Mouse (Mus musculus): ENCODE measurements around the gene Ccr4. TPM values are rescaled to one million over a fixed set of nuclear protein-coding genes. Genes with fewer than 3 reads are reported as not detected.

Ccr4 gene
- 0.19 to 0.43 TPM (median 0.38 TPM) in 3 replicates for total RNA-seq (2017)

- ATAC-seq (replicated peaks; ENCODE audit: insufficient number of reproducible peaks, low FRiP score, low TSS enrichment, poor library complexity, severe bottlenecking) = no peak
Observed at GRCm38 (mm10) chr9:114504816-114505215, at the start of gene Ccr4. Gene Ccr4, minus strand, starts transcription at chr9:114504916.

DNA sequence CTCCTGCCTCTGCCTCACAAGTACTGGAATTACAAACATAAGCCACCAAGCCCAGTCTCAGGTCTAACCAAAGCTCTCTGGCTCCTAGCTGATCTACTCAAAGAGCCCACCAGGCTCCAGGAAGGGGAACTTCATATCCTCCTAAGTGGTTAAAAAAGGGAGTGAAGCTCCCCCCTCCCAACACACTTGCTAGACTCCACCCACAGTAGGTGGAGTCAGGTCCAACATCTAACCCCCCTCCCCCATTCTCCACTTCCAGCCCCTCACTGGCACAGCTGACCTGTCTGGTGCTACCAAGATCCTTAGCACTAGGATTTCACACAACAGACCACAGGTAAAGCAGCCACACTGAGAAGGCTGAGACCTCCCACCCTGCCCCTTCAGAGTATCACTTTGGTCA lies 49.1 kb upstream of the Ccr4 start:
- ATAC-seq (replicated peaks; ENCODE audit: insufficient number of reproducible peaks, low FRiP score, low TSS enrichment, poor library complexity, severe bottlenecking) = no peak

- no peak for ATAC-seq (replicated peaks; ENCODE audit: insufficient number of reproducible peaks, low FRiP score, low TSS enrichment, poor library complexity, severe bottlenecking)
Observed at GRCm38 (mm10) chr9:114550033-114550432, 45.3 kb upstream of the Ccr4 start.

DNA sequence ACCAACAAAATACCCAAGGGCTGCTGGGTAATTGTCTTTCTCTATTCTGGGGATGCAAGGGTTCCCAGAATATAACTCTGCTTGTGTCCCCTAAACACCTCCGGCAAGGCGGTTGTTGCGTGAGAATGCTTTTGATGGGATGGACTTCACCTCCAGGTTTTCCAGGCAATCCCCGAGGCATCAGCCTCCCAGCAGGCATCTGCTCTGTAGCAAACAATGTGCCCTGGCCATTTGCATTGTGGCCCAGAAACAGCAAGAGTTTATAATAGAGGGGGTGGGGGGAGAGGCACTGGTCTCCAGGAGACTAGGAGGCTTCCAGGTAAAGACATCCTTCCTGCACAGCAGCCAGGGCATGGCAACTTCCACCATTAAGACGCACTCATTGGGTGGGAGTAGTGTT lies 44.4 kb upstream of the Ccr4 start:
- no peak for ATAC-seq (replicated peaks; ENCODE audit: insufficient number of reproducible peaks, low FRiP score, low TSS enrichment, poor library complexity, severe bottlenecking)

- ATAC-seq (replicated peaks; ENCODE audit: insufficient number of reproducible peaks, low FRiP score, low TSS enrichment, poor library complexity, severe bottlenecking) = no peak
Observed at GRCm38 (mm10) chr9:114548496-114548895, 43.8 kb upstream of the Ccr4 start.

- no peak for ATAC-seq (replicated peaks; ENCODE audit: insufficient number of reproducible peaks, low FRiP score, low TSS enrichment, poor library complexity, severe bottlenecking)
Observed at GRCm38 (mm10) chr9:114547643-114548077, 42.9 kb upstream of the Ccr4 start.

DNA sequence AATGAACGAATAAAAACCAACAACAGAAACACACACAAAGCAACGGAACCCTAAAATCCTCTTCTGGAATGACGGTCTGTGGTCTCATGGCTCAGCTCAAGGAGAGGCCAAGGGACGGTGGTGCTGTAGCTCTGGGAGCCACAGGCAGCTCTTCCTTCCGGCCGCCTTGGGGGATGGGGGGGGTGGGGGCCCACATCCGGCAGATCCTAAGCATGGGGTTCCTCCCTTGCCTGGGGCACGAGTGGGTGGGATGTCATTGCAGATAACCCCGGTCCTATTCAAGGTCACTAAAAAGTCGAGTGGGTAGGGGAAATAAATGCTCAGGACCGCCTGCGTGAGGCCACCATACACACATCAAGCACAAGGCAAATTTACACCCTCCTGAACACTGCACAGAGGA lies 42.0 kb upstream of the Ccr4 start:
- no peak for ATAC-seq (replicated peaks; ENCODE audit: insufficient number of reproducible peaks, low FRiP score, low TSS enrichment, poor library complexity, severe bottlenecking)

DNA sequence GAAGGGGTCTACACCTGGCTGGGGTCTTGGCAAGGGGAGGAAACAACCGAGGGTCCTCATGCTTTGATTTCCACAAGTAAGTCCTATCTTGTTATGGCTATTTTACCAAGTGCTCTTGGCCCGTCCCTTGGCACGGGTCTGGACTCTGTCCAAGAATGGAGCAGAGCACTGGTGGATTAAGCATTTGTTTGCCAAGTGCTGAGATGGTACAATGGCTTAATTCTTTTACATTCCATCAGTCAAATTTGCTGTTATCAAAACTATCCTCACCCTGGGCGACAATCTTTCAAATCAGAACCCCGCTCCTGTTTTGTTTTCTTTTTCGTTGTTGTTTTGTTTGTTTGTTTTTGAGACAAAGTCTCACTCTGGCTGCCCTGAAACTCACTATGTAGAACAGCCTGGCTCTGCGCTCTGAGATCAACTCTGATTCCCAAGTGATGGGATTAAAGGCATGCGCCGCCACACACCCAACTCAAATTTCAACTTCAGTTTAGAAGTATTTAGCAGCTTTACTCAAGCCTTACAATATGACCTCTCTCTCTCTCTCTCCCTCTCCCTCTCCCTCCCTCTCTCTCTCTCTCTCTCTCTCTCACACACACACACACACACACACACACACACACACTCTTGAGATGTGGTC lies 40.2 kb upstream of the Ccr4 start:
- no peak for ATAC-seq (replicated peaks; ENCODE audit: insufficient number of reproducible peaks, low FRiP score, low TSS enrichment, poor library complexity, severe bottlenecking)

GRCm38 (mm10) chr9:114543882-114544753 lies 39.4 kb upstream of the Ccr4 start:
- no peak for ATAC-seq (replicated peaks; ENCODE audit: insufficient number of reproducible peaks, low FRiP score, low TSS enrichment, poor library complexity, severe bottlenecking)

DNA sequence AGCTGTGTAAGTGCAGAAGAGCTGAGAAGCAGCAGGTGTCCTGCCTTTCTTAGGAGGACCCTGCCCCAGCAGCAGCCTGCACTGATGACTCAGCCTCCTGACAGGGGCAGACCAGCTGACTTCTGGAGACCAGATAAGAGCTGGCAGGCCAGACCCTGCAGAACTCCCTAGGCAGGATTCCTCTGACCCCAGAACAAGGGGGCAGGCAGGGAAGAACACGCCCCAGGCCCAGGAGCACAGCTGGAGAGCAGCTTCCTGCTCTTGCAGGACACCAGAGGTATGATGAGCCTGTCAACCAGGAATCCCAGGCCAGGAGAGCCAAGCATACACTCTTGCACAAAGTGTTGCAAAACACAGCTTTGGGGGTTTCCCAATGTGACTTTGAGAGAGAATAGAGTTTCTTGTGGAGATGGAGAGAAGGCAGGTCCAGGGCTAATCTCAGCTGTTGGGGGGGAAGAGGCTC lies 36.6 kb upstream of the Ccr4 start:
- no peak for ATAC-seq (replicated peaks; ENCODE audit: insufficient number of reproducible peaks, low FRiP score, low TSS enrichment, poor library complexity, severe bottlenecking)

DNA sequence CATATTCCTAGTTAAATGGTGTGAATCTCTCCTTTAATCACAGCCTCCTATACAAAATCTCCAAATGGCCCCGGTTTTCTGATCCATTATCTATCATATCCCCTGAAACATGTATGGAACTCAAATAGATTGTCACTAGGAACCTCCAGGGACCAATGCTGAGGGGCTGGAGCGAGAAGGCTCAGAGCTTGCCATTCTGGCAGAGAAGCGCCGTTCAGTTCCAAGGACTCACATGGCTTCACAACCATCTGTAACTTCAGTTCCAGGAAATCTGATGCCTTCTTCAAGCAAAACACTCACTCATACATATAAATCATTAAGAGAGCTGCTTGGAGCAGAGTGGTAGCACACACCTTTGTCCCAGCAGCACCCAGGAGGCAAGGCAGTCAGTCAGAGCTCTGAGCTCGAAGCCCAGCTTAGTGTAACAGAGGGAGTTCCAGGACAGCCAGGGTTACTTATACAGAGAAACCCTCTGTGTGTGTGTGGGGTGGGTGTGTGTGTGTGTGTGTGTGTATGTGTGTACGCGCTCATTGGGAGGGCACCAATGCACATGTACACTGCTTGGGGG lies 34.4 kb upstream of the Ccr4 start:
- no peak for ATAC-seq (replicated peaks; ENCODE audit: insufficient number of reproducible peaks, low FRiP score, low TSS enrichment, poor library complexity, severe bottlenecking)

DNA sequence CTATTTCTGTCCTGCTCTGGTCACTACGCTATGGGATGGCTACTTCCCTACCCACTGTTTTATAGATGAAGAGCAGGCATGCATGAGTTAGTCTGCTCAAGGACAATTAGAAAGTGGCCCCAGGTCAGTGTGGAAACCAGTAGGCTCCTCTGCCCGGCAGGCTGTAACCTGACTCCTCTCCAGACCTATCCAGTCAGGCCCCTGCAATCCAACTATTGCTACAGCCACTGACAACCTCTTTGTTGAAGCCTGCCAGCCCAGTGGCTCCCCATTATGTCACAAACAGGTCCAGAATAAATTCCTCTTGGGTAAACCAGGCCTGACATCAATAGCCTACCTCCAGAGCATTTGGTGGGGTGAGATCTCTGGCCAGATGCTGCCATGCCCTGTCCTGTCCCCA lies 31.9 kb upstream of the Ccr4 start:
- ATAC-seq (replicated peaks; ENCODE audit: insufficient number of reproducible peaks, low FRiP score, low TSS enrichment, poor library complexity, severe bottlenecking) = no peak

- ATAC-seq (replicated peaks; ENCODE audit: insufficient number of reproducible peaks, low FRiP score, low TSS enrichment, poor library complexity, severe bottlenecking) = no peak
Observed at GRCm38 (mm10) chr9:114534747-114535517, 30.2 kb upstream of the Ccr4 start.

DNA sequence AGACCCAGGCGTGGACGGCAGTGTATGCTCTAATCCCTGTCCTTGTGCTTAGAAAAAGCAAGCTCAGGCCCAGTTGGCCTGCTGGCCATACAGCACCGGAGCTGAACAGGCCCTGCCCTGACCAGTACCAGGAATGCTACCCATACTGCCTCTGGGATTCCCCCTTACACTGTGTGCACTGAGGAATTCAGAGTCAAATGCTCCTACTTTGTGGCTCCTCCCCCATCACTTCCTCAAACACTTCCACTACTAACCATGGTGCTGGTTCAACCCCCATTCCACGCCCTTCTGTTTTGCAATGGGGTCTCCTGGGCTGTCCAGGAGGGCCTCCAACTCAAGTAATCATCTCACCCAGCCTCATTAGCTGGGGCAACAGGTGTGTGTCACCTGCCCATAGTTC lies 29.1 kb upstream of the Ccr4 start:
- no peak for ATAC-seq (replicated peaks; ENCODE audit: insufficient number of reproducible peaks, low FRiP score, low TSS enrichment, poor library complexity, severe bottlenecking)

- ATAC-seq (replicated peaks; ENCODE audit: insufficient number of reproducible peaks, low FRiP score, low TSS enrichment, poor library complexity, severe bottlenecking) = no peak
Observed at GRCm38 (mm10) chr9:114531276-114531675, 26.6 kb upstream of the Ccr4 start.

DNA sequence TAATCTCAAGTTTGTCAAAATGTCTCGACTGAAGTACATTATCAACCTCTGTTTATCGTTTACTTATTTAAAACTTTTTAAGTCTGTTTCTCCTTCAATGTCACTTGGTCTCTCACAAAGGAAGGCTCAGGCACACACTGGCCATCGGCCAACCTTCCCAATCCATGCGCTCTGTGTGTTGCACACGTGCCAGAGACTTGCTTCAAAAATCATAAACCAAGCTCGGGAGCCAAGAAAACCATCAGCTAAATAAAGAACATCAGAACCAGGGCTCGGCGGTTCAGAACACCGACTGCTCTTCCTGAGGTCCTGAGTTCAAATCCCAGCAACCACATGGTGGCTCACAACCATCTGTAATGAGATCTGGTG lies 23.9 kb upstream of the Ccr4 start:
- no peak for ATAC-seq (replicated peaks; ENCODE audit: insufficient number of reproducible peaks, low FRiP score, low TSS enrichment, poor library complexity, severe bottlenecking)

GRCm38 (mm10) chr9:114527992-114528679 lies 23.4 kb upstream of the Ccr4 start:
- ATAC-seq (replicated peaks; ENCODE audit: insufficient number of reproducible peaks, low FRiP score, low TSS enrichment, poor library complexity, severe bottlenecking) = no peak

DNA sequence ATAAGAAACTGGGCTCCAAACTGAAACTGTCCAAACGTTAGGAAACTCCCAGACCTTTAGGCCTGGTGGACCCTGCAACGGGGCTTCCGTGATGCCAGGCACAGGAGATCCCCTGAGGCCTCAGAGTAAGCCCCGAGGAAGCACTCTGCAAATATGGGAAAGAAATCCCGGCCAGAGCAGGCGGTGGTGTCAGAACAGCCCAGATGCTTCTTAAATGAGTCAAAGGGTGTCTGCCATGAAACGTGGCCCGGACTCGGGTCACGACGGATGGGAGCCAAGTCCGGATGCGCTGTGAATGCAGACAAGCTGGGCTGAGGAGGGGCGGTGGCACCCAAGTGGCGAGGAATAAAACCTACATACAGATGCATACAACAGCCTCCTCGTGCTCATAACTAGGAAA lies 22.4 kb upstream of the Ccr4 start:
- ATAC-seq (replicated peaks; ENCODE audit: insufficient number of reproducible peaks, low FRiP score, low TSS enrichment, poor library complexity, severe bottlenecking) = no peak

DNA sequence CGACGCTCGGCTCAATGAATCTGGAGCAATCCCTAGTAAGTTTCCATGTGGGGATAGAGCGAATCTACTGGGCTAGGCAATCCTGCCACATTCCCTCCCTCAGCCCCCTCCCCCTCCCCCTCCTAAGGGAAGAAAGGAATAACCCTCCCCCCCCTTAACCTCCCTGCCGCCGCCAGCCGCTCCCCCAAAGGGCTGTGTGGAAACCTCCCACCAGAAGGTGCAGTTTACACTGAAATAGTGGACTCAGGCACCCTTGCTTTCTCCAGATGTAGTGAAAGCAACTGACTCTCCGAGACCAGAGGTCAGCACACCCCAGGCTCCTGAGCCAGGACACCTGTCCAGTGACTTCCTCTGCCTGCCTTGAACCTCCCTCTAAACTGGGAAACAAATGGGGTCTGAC lies 21.9 kb upstream of the Ccr4 start:
- no peak for ATAC-seq (replicated peaks; ENCODE audit: insufficient number of reproducible peaks, low FRiP score, low TSS enrichment, poor library complexity, severe bottlenecking)
